Mouse (Mus musculus) erythroblast, embryonic 14.5 days (primary cell): ENCODE results near the gene Mrap.

ENCODE experiments used
- GATA1 ChIP-seq: IDR thresholded peaks from 2 replicates; pipeline ENCODE4 v1.6.1; 2012; ENCODE audit warnings: low read length, inconsistent platforms, mixed read lengths
- TAL1 ChIP-seq: IDR thresholded peaks from 3 replicates; pipeline ENCODE4 v1.6.1; 2012; ENCODE audit warnings: low read length, inconsistent platforms, mixed read lengths

DNA sequence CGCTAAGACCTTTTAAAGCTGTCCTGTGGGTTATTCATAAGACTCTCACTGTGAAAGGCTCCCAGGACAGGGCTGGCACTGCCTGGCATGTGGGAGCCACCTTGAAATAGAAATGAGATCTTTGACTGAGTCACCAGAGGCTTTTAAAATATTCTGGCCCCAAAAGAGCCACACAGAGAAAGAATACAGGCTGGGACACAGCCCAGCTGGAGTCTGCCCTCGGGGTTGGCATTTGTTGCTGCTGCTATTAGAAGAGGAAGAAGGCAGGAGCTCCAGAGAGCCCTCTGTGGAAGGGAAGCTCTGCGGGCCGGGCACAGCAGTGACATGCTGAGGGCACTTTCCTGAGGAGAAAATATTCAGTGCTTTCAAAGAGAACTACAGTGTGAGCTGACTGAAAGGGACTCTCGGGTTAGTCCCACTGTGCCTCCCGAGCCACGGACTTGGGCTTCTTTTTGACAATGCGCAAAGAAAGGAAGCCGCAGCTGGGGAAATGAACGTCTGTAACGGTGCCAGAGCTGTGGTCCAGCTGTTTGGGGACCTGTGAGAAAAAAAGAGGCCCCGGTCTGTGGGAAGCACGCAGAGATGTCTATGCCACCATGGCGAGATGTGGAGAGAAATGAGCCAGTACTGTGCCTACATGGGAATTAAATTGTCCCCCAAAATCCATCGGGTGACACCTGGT lies 45.2 kb upstream of the Mrap start:
- TF ChIP-seq GATA1, result no peak
- TF ChIP-seq TAL1, result no peak
